Mouse (Mus musculus): Measurements from ENCODE around the gene Gfy.
A peak's percentile ranks its signal among the peaks of the same experiment; 100 is the strongest.
"Not testable (repeated sequence)": the region's sequence is repeated elsewhere in the genome, so short reads cannot be mapped to it uniquely, and the experiment has no call there.

The Gfy gene

GRCm38 (mm10) chr7:45193406-45193805, 14.0 kb upstream of the Gfy start:
- no peak for DNase-seq (ENCODE audit: low spot score)

GRCm38 (mm10) chr7:45192585-45193310, 13.4 kb upstream of the Gfy start:
- DNase-seq (ENCODE audit: low spot score) = no peak

- no peak for DNase-seq (ENCODE audit: low spot score)
These were observed 12.5 kb upstream of the Gfy start for GRCm38 (mm10) chr7:45191803-45192363.

GRCm38 (mm10) chr7:45191161-45191560, 11.8 kb upstream of the Gfy start:
- no peak for DNase-seq (ENCODE audit: low spot score)

- DNase-seq (ENCODE audit: low spot score) = no peak
These were observed 10.8 kb upstream of the Gfy start for GRCm38 (mm10) chr7:45190186-45190585.

- DNase-seq (ENCODE audit: low spot score) = no peak
These were observed 10.2 kb upstream of the Gfy start for GRCm38 (mm10) chr7:45189600-45189999.

GRCm38 (mm10) chr7:45185921-45186320, 6.6 kb upstream of the Gfy start:
- no peak for DNase-seq (ENCODE audit: low spot score)

GRCm38 (mm10) chr7:45183672-45184071, 4.3 kb upstream of the Gfy start:
- DNase-seq (ENCODE audit: low spot score) = no peak

- no peak for DNase-seq (ENCODE audit: low spot score)
These were observed 3.2 kb upstream of the Gfy start for GRCm38 (mm10) chr7:45182606-45183005.

- DNase-seq (ENCODE audit: low spot score) = peak; percentile 89
These were observed 2.8 kb upstream of the Gfy start for GRCm38 (mm10) chr7:45182199-45182601.

GRCm38 (mm10) chr7:45181540-45181939, 2.2 kb upstream of the Gfy start:
- no peak for DNase-seq (ENCODE audit: low spot score)

GRCm38 (mm10) chr7:45180896-45181477, 1.6 kb upstream of the Gfy start, which contains the start of gene Pth2:
Gene Pth2 (plus strand): TSS chr7:45180995.
- no peak for DNase-seq (ENCODE audit: low spot score)

- no peak for DNase-seq (ENCODE audit: low spot score)
These were observed 819 bp downstream of the Gfy start for GRCm38 (mm10) chr7:45178550-45178949.

GRCm38 (mm10) chr7:45176356-45176755, 3.0 kb downstream of the Gfy start:
- DNase-seq (ENCODE audit: low spot score) = no peak

GRCm38 (mm10) chr7:45175929-45176328, 3.4 kb downstream of the Gfy start:
- DNase-seq (ENCODE audit: low spot score) = no peak

GRCm38 (mm10) chr7:45175398-45175797, 4.0 kb downstream of the Gfy start:
- DNase-seq (ENCODE audit: low spot score) = no peak

- no peak for DNase-seq (ENCODE audit: low spot score)
These were observed 4.6 kb downstream of the Gfy start for GRCm38 (mm10) chr7:45174567-45175280.

- not testable (repeated sequence) for DNase-seq (ENCODE audit: low spot score)
These were observed 5.6 kb downstream of the Gfy start for GRCm38 (mm10) chr7:45173772-45174171.

- DNase-seq (ENCODE audit: low spot score) = no peak
These were observed 6.4 kb downstream of the Gfy start for GRCm38 (mm10) chr7:45172974-45173373.

- DNase-seq (ENCODE audit: low spot score) = no peak
These were observed 9.9 kb downstream of the Gfy start for GRCm38 (mm10) chr7:45169495-45169894.

GRCm38 (mm10) chr7:45168656-45169055, 10.7 kb downstream of the Gfy start:
- DNase-seq (ENCODE audit: low spot score) = no peak

GRCm38 (mm10) chr7:45167761-45168445, 11.5 kb downstream of the Gfy start:
- DNase-seq (ENCODE audit: low spot score) = no peak
